Mouse (Mus musculus): ENCODE results near the gene Soat1.
"Not testable (repeated sequence)": the region's sequence is repeated elsewhere in the genome, so short reads cannot be mapped to it uniquely, and the experiment has no call there.

Soat1 gene

DNA sequence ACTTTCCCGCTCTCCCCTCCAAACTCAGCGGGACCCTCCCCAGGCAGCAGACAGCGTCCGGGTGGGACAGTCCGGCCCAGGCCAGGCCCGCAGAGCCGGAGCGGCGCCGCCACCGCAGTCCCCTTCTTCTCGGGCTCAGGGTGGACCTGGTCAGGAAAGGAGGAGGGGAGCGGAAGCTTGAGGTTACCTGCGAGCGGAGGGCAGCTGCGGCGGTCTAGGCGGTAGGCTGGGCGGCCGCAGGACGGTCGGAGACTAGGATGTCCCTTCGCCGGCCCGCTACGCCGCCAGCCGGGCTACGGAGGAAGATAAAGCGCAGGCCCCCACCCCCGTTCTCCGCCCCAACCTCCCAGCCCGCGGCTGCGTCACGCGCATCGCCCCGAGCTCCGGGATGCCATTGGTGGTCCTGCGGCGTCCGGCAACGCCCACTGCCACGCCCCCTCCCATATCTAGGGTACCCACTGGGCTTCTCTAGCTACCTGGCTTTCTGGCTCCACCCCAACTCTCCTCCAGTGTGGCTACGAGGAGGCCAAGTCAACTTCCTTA, at the start of gene Soat1:
Gene Soat1, minus strand, starts transcription at position 371 of the 543 bp plus-strand sequence.
- DNase-seq (ENCODE audit: low read depth, low spot score): peak; percentile 89

GRCm38 (mm10) chr1:156523842-156524241, 49.7 kb upstream of the Soat1 start, which contains the start of gene Gm10031:
Gene Gm10031 (plus strand): TSS chr1:156524012.
- DNase-seq (ENCODE audit: low read depth, low spot score): not testable (repeated sequence)

DNA sequence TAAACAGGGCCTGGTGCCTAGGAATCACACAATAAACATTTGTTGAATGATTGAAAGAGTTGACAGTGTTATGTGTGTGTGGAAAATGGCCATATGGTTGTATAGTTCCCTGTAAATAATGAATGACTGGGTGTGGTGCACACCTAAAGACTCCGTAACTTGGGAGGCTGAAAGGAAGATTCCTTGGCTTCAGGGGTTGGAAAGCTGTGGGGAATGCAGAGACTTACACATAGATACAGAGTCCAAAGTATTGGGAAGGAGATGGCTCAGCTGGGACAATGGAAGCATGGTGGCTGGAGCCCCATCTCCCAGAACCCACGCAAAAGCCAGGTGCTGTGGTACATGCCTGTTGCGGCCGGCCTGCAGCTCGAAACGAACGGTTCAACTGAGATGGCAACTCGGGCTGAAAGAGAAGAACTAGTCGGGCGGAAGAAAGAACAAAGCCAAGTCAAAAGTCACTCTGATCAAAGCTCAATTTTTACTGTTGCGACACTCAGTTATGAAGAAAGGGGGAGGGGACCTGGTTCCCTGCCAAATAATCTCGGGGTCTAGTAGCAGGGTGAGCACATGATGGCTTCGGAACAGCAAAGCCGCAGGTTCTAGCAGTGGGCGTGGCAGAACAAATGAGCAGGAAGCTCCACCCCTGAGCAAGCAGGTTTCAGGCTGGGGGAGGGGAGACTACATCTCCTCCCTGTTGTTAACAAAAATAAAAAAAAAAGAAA, 47.8 kb upstream of the Soat1 start:
- no peak for DNase-seq (ENCODE audit: low read depth, low spot score)

GRCm38 (mm10) chr1:156520136-156520780, 46.1 kb upstream of the Soat1 start:
- DNase-seq (ENCODE audit: low read depth, low spot score): no peak

DNA sequence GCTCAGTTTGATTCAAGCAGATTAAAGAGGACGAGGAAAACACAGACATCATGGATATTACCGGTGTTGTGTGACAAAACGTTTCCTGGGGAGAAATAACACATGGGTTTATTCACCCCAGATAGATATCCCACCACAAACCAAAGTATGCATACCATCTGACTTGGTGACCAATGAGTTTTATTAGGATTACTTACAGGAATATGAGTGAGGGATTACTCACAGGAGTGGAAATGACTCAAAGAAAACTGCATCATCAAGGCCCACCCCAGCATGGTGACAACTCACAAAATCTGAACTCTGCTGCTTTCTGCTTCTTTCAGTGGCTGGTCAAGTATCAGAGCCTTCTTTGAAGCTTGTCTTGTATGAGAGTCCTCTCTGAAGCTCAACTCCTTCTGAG, 33.6 kb upstream of the Soat1 start:
- no peak for DNase-seq (ENCODE audit: low read depth, low spot score)

GRCm38 (mm10) chr1:156505901-156506300, 31.8 kb upstream of the Soat1 start:
- DNase-seq (ENCODE audit: low read depth, low spot score): no peak

GRCm38 (mm10) chr1:156504945-156505523, 30.9 kb upstream of the Soat1 start:
- DNase-seq (ENCODE audit: low read depth, low spot score): no peak

DNA sequence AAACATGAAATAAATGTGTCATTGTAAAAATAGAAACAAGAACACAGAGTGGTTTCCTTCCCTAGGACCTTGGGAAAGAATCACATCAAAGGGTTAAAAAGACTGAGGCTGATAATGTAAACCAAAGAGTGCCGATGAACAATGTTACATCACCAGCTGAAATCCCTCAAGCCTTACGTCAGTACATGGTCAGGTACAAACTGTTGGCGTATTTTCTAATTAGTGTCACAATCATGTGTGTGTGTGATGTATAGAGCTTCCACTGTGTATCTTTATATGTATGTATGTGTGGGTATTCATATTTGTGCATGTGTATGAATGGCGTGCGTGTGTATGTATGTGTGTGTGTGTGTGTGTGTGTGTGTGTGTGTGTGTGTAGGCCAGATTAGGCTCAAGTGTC, 22.8 kb upstream of the Soat1 start:
- no peak for DNase-seq (ENCODE audit: low read depth, low spot score)

DNA sequence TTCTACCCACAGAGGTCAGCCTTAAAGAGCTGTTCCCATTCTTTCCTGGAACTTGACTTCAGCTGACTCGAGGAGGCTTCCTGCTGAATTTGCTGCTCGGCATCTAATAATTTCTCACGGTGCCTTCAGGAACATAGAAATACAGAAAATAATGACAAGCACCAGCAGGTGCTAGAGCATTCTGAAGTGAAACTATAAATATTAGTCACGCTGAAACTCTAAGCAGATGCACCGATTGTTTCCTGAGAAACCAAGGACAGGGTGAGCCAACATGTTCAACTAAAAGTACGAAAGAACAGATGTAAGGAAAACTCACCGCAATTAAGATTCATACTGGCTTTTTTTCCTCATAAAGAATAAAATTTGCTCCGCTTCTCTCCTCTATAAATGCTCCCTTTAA, 20.9 kb upstream of the Soat1 start:
- DNase-seq (ENCODE audit: low read depth, low spot score): no peak

GRCm38 (mm10) chr1:156491226-156491796, 17.2 kb upstream of the Soat1 start:
- no peak for DNase-seq (ENCODE audit: low read depth, low spot score)

GRCm38 (mm10) chr1:156488031-156488430, 13.9 kb upstream of the Soat1 start:
- DNase-seq (ENCODE audit: low read depth, low spot score): no peak

DNA sequence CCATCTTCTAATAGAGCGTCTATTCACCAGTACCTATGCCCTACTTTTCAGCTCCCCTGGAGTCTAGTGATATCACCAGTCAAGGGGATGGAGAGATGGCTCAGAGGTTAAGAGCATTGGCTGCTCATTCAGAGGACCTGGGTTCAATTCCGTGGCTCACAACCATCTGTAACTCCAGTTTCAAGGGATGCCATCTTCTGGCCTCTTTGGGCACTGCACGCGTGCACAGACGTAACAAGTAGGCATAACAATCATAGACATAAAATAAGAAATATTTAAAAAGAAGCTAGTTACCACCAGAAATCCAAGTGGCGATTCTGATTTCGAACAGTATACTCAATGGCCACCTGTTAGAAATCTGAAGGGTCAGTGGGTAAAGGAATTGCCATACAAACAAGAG, 13.4 kb upstream of the Soat1 start:
- DNase-seq (ENCODE audit: low read depth, low spot score): no peak

GRCm38 (mm10) chr1:156481826-156482225, 7.7 kb upstream of the Soat1 start:
- DNase-seq (ENCODE audit: low read depth, low spot score): no peak

DNA sequence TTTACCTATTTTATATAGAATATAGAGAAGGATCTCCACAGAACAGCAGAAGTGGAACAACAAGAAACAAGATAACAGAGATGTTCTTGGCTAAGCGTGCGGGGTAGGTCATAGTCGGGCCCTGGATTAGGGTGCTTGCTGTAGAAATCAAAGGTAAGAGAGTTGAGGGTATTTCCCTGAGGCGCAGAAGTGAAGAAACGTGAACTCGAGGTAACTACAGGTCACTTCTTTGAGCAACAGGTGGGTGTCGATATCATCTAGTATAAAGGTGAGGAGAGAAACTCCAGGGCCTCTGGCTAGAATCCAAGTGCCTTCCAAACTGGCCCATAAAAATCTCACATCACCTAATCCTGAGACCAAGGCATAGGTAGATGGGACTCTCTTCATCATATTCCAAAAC, 2.4 kb upstream of the Soat1 start:
- no peak for DNase-seq (ENCODE audit: low read depth, low spot score)

DNA sequence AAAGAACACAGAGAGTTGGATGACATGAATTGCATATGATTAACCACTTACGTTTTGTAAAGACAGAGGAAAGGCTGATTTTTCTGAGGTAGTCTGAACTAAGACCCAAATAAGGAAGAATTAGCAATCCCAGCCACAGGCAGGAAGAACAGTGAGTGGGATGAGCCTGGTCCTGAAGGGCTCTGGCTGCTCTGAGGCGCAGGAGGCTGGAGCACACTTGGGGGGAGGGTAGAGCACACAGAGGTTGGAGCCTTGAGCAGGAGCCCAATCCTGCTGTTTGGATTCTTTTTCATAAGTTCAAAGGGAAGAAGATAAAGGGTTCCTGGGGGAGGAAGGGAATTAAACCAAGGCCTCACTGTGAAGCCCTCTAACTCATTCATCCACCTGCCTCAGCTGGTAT, 1.9 kb upstream of the Soat1 start:
- no peak for DNase-seq (ENCODE audit: low read depth, low spot score)

GRCm38 (mm10) chr1:156474854-156475253, 723 bp upstream of the Soat1 start:
- no peak for DNase-seq (ENCODE audit: low read depth, low spot score)

DNA sequence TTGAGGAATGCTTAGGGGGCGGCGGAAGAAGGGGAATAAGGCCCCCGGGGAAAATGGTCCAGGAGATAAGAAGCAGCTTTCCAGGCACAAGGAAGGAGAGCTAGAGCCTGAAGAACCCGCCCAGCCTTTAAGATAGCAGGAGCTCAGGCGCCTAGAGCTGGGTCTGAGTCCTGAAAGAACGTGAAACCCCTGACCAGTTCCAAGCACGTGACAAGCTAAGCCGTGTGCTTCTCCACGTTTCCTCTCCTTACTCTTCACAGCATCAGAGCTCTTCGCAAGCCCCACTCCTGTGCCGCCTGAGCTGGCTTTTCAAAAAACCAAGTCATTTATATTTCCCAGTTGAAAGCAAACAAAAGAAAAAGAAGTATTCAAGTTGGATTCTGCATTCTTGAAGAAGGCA, 1.1 kb downstream of the Soat1 start:
- DNase-seq (ENCODE audit: low read depth, low spot score): peak; percentile 13

DNA sequence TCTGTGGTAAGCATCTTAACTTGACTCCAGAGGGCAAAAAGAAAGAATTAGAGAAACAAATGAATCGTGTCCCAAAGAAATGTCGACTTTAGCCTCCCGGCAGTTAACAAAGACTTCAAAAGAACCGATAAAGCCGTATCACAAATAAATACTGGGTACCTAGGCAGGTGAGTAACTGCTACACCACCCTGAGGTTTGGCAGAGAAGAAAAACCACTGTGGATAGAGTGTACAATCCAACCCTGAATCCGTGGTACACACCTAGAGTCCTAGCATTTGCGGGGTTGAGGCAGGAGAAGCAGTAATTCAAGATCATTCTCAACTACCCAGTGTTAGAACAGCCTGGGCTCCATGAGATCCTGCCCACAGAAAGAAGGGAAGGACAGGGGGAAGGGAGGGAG, 2.2 kb downstream of the Soat1 start:
- DNase-seq (ENCODE audit: low read depth, low spot score): no peak

DNA sequence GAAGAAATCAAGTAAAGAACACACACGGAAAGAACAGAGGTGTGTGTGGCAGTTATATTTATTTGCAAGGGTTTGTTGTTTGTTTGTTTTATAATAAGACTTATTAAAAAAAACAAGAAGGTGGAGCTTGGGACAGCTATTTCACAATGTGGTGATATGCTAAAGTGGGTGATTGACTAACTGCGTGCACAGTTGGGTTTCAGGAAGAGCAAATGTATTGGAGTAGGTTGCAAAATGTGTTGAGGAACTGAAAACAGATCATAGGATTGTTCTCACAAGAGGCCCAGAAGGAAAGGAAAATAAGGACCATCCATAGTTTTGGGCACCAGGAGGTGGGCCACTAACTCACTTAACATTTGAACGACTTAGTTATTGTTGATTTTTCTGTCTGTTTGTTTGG, 3.1 kb downstream of the Soat1 start:
- no peak for DNase-seq (ENCODE audit: low read depth, low spot score)

DNA sequence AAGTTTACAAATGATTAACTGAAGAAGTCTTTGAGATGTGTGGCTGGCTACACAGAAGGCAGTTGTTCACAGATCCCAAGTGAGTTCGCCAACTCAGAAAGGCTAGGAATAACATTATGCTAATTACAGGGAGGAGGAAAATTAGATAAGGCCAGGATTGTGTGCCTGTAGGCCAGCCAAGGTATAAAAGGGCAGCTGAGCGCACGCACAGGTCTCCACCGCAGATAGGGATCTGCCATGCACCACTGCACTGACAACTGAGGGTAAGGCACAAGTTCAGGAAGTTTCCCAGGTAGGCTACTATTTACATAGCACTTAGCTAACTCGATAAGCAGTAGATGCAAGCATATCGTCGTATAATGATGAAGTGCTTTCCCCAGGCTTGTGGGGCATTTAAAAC, 3.6 kb downstream of the Soat1 start:
- DNase-seq (ENCODE audit: low read depth, low spot score): no peak

GRCm38 (mm10) chr1:156468576-156468975, 5.6 kb downstream of the Soat1 start:
- no peak for DNase-seq (ENCODE audit: low read depth, low spot score)

DNA sequence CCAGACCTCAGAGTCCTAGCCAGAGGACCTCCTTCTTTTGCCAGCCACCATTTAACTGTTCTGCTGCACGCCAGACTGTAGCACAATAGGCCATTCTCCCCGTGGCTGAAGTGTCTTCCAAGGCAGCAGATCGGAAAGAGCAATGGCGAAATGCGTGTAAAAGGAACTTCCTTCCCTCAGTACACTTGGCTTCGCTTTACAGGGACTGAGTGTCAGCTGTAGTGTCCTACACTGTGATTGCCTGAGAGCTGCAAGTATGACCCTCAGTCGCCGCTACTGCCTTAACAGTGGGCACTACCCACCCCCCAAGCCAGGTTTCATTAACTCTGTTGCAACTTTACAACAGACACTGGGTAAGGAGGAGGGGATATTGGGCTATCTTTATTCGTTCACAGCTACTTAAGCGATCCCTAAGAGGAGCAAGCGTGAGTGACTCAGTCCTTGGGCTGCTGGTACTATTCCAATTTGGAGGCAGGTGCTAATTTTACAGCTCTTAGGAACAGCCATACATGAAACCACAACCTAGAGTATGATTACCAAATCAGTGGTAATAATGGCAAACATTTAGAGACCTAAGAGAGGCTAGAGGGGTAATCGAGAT, 6.4 kb downstream of the Soat1 start:
- DNase-seq (ENCODE audit: low read depth, low spot score): no peak

Data from forelimb bud, embryonic 11.5 days (tissue).